Mouse (Mus musculus) stomach, postnatal 0 days (tissue): ENCODE results near the gene Ilvbl.

Experiments used
- CTCF ChIP-seq: IDR thresholded peaks from 2 replicates; pipeline ENCODE4 v1.5.1; 2016; ENCODE audit warnings: antibody characterized with exemption, low read depth, mild to moderate bottlenecking, moderate library complexity
- EP300 ChIP-seq: optimal IDR thresholded peaks from 2 replicates; pipeline ENCODE3; 2016; ENCODE audit warnings: antibody characterized with exemption

DNA sequence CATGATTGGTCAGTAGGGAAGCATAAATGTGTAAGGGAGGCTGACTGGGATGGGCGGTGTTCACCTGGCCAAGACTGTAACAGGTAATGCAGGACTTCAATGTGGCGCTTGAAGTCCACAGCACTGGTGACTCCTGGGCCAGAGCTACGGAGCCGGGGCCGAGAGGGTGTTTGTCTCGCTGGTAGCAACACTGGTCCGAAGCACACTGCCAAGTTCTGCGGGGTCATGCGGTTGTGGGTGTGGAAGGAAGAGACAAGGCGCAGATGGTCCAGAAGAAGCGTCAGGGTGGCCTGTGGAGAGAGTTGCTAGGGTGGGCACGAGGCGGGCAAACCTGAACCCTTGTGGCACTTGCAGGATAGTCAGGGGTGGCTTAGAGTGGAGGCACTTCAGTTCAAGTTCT is 11.9 kb downstream of the Ilvbl start:
- TF ChIP-seq CTCF (no peak), EP300 (no peak)
